Mouse (Mus musculus) myocyte (in vitro differentiated cells): ENCODE results near the gene Commd2. TPM values are rescaled to one million over a fixed set of nuclear protein-coding genes. Genes with fewer than 3 reads are reported as not detected.

Source experiments
- H3K27me3 ChIP-seq: one replicate; pipeline ENCODE4 v1.6.1; 2011; ENCODE audit not compliant: control insufficient read depth, insufficient read depth, insufficient read length
- H3K36me3 ChIP-seq: one replicate; pipeline ENCODE4 v1.6.1; 2011; ENCODE audit not compliant: control insufficient read depth, insufficient read depth
- H3K4me2 ChIP-seq: one replicate; pipeline ENCODE4 v1.6.1; 2011; ENCODE audit warnings: low read depth, control low read depth
- H3K4me3 ChIP-seq: one replicate; pipeline ENCODE4 v1.5.1; 2011; ENCODE audit warnings: mild to moderate bottlenecking, control low read depth, moderate library complexity
- H3K79me2 ChIP-seq: one replicate; pipeline ENCODE4 v1.6.1; 2011; ENCODE audit not compliant: control insufficient read depth, insufficient read depth
- H3ac ChIP-seq: one replicate; pipeline ENCODE4 v1.6.1; 2011; ENCODE audit not compliant: control insufficient read depth, insufficient read length
- CEBPB ChIP-seq: IDR thresholded peaks from 2 replicates; pipeline ENCODE4 v1.6.1; 2011; ENCODE audit warnings: mild to moderate bottlenecking, moderate library complexity; ENCODE audit not compliant: poor library complexity, insufficient read depth, severe bottlenecking
- E2F4 ChIP-seq: IDR thresholded peaks from one replicate; pipeline ENCODE4 v1.6.1; 2011; ENCODE audit warnings: mild to moderate bottlenecking, control low read depth, moderate library complexity; ENCODE audit not compliant: insufficient read depth
- MAX ChIP-seq: IDR thresholded peaks from one replicate; pipeline ENCODE4 v1.6.1; 2011; ENCODE audit warnings: low read depth, mild to moderate bottlenecking, control low read depth
- MYOD1 ChIP-seq, 3 experiments: IDR thresholded peaks; one replicate each; pipeline ENCODE4 v1.6.1; 2011; ENCODE audit warnings: control low read depth in 2 of 3, low read depth in 2 of 3, mild to moderate bottlenecking in 2 of 3, moderate library complexity in 1 of 3; ENCODE audit not compliant: insufficient read length in 2 of 3, control insufficient read depth in 1 of 3
- MYOG ChIP-seq, 3 experiments: IDR thresholded peaks; one replicate each; pipeline ENCODE4 v1.6.1; 2011; ENCODE audit warnings: control low read depth in 2 of 3, low read depth in 2 of 3, mild to moderate bottlenecking in 2 of 3; ENCODE audit not compliant: insufficient read length in 2 of 3, control insufficient read depth in 1 of 3, insufficient read depth in 1 of 3
- POLR2A ChIP-seq: IDR thresholded peaks from one replicate; pipeline ENCODE4 v1.6.1; 2011; ENCODE audit warnings: low read depth, mild to moderate bottlenecking, control low read depth, moderate library complexity; ENCODE audit not compliant: insufficient read length
- POLR2AphosphoS2 ChIP-seq: IDR thresholded peaks from one replicate; pipeline ENCODE4 v1.6.1; 2011; ENCODE audit warnings: low read depth, control low read depth; ENCODE audit not compliant: insufficient read length
- REST ChIP-seq: IDR thresholded peaks from one replicate; pipeline ENCODE4 v1.6.1; 2011; ENCODE audit warnings: mild to moderate bottlenecking, control low read depth, moderate library complexity; ENCODE audit not compliant: insufficient read depth, insufficient read length
- SRF ChIP-seq: IDR thresholded peaks from one replicate; pipeline ENCODE4 v1.6.1; 2011; ENCODE audit warnings: low read depth; ENCODE audit not compliant: control insufficient read depth, insufficient read length
- TCF12 ChIP-seq: IDR thresholded peaks from one replicate; pipeline ENCODE4 v1.6.1; 2011; ENCODE audit warnings: mild to moderate bottlenecking, control low read depth; ENCODE audit not compliant: poor library complexity, insufficient read depth, severe bottlenecking
- TCF3 ChIP-seq: IDR thresholded peaks from one replicate; pipeline ENCODE4 v1.6.1; 2011; ENCODE audit warnings: low read depth, control low read depth; ENCODE audit not compliant: insufficient read length
- USF1 ChIP-seq: IDR thresholded peaks from one replicate; pipeline ENCODE4 v1.6.1; 2011; ENCODE audit warnings: low read depth, mild to moderate bottlenecking, control low read depth, moderate library complexity
- polyA plus RNA-seq: library from polyadenylated mRNA; unstranded; fragments of >200 nt; fragmentation: generic; extraction: Trizol; gene quantifications from one replicate; pipeline ENCODE4 v1.2.1, GENCODE M21; 2012; ENCODE audit warnings: missing spikeins

The Commd2 gene
- polyA plus RNA-seq, 1 experiment, result 38.7 TPM

GRCm38 (mm10) chr3:57625275-57625997, 26.1 kb downstream of the Commd2 start:
- peak overlapping the region; percentile 2 for H3K4me3 ChIP-seq
- peak overlapping the region; percentile 76 for H3K4me2 ChIP-seq
- no peaks in the 10 kb centered on the region for H3K36me3 ChIP-seq
- no peak overlapping the region for H3ac ChIP-seq
- H3K79me2 ChIP-seq, result no peaks in the 10 kb centered on the region
- TF ChIP-seq USF1 (no peak), REST (no peak), MYOG (IDR thresholded peaks at IDR 0.05; ENCODE audit: control insufficient read depth in 1 of 3, insufficient read depth in 1 of 3, insufficient read length in 2 of 3, low read depth in 2 of 3) (no peak), TCF3 (no peak), SRF (no peak)
- no peaks in the 10 kb centered on the region for H3K27me3 ChIP-seq

- Histone ChIP-seq H3K79me2 (no peaks in the 10 kb centered on the region), H3K27me3 (no peaks in the 10 kb centered on the region), H3K4me3 (no peak overlapping the region), H3K36me3 (no peaks in the 10 kb centered on the region), H3ac (no peak overlapping the region), H3K4me2 (no peak overlapping the region)
- TF ChIP-seq POLR2AphosphoS2, result no peak
- no peak for TF ChIP-seq MYOG (IDR thresholded peaks at IDR 0.05; ENCODE audit: control insufficient read depth in 1 of 3, insufficient read depth in 1 of 3, insufficient read length in 2 of 3, low read depth in 2 of 3)
- TF ChIP-seq TCF3, result no peak
- no peak for TF ChIP-seq CEBPB
- TF ChIP-seq USF1, result no peak
- no peak for TF ChIP-seq MAX
- TF ChIP-seq POLR2A, result no peak
- no peak for TF ChIP-seq SRF
- no peak for TF ChIP-seq E2F4
- TF ChIP-seq TCF12, result no peak
- TF ChIP-seq MYOD1 (IDR thresholded peaks at IDR 0.05; ENCODE audit: control insufficient read depth in 1 of 3, insufficient read length in 2 of 3, low read depth in 2 of 3), result no peak
- no peak for TF ChIP-seq REST
These were observed 31.8 kb downstream of the Commd2 start for GRCm38 (mm10) chr3:57619718-57620117.

GRCm38 (mm10) chr3:57615652-57616051, 35.9 kb downstream of the Commd2 start:
- TF ChIP-seq REST, result no peak
- no peak for TF ChIP-seq MYOG (IDR thresholded peaks at IDR 0.05; ENCODE audit: control insufficient read depth in 1 of 3, insufficient read depth in 1 of 3, insufficient read length in 2 of 3, low read depth in 2 of 3)
- no peak for TF ChIP-seq TCF3
- no peak for TF ChIP-seq USF1
- H3K79me2 ChIP-seq, result no peaks in the 10 kb centered on the region
- no peak overlapping the region for H3ac ChIP-seq
- H3K27me3 ChIP-seq, result no peaks in the 10 kb centered on the region
- H3K4me3 ChIP-seq, result no peak overlapping the region
- no peak overlapping the region for H3K4me2 ChIP-seq
- no peaks in the 10 kb centered on the region for H3K36me3 ChIP-seq

- no peak for TF ChIP-seq TCF12
- TF ChIP-seq REST, result no peak
- no peak overlapping the region for H3ac ChIP-seq
These were observed 39.0 kb downstream of the Commd2 start for GRCm38 (mm10) chr3:57612430-57612997.

GRCm38 (mm10) chr3:57611776-57612175, 39.7 kb downstream of the Commd2 start:
- TF ChIP-seq MYOD1 (IDR thresholded peaks at IDR 0.05; ENCODE audit: control insufficient read depth in 1 of 3, insufficient read length in 2 of 3, low read depth in 2 of 3) (no peak), POLR2AphosphoS2 (no peak), POLR2A (no peak)
- Histone ChIP-seq H3K36me3 (no peaks in the 10 kb centered on the region), H3K4me3 (no peak overlapping the region), H3K4me2 (no peak overlapping the region), H3K79me2 (no peaks in the 10 kb centered on the region), H3ac (no peak overlapping the region), H3K27me3 (no peaks in the 10 kb centered on the region)

More at GRCm38 (mm10) chr3:57612430-57612997, 39.0 kb downstream of the Commd2 start:
- Histone ChIP-seq H3K4me3 (no peak overlapping the region), H3K27me3 (no peaks in the 10 kb centered on the region), H3K4me2 (no peak overlapping the region), H3K36me3 (no peaks in the 10 kb centered on the region), H3K79me2 (no peaks in the 10 kb centered on the region)
